Mouse (Mus musculus): ENCODE data around the gene Sh3pxd2a.

The Sh3pxd2a gene

DNA sequence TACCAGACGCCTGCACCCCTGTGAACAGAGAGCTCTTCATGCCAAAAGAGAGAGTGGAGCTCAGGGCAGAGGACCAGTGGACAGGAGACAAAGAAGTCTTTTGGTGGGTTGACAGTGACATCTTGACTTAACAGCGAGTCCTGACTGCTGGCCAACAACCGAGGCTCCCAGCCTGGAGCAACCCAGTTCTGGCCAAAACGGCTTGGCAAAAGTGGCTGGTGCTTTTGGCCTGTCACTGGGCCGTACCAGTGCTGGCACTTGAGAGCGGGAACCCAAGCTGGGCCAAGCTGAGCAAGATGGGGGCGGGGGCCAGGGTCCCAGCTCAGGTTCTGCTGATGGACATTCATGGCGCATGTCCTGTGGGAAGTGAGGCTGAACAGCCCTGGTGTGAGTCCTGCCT lies 97.6 kb downstream of the Sh3pxd2a start:
- peak; percentile 83 for DNase-seq

DNA sequence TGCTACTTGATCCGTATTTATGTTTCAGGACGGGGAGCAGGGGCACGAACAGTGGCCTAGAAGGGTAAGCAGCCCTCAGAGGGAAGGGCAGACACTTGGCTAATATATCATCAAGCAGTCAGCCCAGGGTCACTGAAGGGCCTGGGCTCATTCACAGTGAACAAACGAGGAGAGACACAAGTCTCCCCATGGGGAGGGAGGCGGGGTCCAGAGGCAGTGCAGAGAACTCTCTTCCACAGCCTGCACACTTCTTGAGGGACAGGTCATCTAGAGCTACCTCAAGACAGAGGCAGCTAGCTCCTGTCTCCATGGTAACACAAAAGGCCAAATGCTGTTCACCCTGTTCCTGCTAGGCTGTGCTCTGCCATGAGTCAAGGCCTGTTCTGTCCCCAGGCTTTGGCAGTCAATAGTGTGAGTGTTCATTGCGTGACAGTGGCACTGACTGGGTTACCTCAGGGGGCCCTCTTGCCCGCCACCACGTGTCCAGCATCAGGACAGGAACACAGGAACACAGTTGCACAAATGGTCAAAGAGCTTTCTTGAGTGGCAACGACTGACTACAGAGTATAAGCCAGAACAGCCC lies 101.0 kb downstream of the Sh3pxd2a start:
- DNase-seq, result no peak

DNA sequence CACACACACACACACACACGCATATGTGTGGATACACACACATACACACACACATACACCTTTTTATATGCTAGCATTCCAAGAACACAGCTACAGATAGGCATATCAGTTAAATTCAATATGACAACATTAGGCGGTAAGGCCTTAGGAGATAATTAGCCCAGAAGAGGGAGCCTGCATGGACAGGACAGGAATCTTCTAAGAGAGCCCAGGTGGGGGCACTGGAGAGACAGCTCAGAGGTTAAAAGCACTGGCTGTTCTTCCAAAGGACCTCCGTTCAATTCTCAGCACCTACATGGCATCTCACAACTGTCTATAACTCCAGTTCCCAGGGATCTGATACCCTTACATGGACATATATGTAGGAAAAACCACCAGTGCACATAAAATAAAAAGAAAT lies 103.3 kb downstream of the Sh3pxd2a start:
- DNase-seq, result no peak

DNA sequence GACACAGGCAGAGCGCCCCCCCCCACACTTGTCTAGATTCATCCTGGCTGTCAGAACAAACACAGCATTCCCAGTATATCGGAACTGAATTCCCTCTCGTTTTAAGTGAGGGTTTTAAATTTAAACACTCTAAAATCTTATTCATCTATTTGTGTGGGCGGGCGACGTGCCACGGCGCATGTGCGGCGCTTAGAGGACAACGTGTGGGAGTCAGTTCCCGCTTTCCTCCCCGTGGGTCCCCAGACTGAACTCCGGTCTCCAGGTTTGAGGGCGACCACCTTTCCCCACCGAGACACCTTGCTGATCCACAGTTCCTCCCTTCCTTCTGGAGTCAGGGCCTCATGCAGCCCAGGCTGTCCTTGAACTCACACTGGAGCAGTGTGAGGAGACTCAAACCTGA lies 104.2 kb downstream of the Sh3pxd2a start:
- DNase-seq, result no peak

DNA sequence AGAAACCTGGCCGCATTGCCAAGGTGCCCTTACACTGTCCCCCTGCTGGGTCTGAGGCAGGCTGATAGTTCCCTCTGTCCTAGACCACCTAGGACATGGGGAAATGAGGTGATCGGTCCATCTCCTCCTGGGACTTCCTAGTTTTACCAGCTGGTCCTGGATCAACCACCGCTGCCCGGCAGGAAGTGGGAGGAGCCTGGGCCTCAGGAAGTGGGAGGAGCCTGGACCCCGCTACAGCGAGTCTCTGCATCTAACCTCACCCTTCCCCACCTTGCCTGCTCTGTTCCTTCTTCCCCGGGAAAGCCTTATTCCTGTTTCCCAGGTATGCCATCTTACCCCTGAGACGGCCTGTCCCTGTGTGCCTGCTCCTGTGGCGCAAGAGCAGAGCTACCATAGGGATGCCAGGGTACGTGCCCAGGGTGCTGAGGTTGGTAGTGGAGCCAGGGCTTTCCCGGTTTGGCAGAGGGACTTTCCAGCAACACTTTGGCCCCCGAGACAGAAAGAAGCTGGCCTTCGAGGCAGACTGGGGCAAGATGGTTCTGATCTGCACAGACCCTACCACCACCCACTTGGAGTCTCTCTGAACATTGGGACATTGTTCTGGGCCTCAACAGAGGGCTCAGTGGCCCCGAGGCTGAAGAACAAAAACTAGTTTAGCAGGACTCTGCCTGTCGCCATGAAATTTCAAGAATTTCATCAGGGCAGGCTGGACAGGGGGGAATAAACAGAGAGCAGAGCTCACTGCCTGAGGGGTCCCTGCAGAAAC lies 104.9 kb downstream of the Sh3pxd2a start:
- DNase-seq, result no peak

DNA sequence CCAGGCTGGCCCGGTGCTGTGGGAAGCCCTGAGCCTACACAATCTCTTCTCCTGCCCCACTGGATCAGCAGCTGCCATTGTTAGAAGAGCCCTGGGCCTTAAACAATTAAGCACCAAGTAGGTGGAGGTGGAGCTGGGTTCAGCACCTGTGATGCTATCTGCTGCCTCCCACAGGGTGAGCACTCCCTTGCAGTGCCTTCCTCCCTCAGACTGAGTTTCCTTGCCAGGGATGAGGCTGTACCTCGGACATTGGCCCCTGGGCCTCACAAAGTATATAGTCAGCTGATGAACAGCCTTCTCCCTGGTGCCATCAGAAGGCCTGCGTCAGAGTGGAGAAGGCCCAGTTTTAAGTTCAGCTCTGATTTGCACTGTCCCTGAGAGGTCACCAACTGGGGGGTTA lies 106.9 kb downstream of the Sh3pxd2a start:
- no peak for DNase-seq

DNA sequence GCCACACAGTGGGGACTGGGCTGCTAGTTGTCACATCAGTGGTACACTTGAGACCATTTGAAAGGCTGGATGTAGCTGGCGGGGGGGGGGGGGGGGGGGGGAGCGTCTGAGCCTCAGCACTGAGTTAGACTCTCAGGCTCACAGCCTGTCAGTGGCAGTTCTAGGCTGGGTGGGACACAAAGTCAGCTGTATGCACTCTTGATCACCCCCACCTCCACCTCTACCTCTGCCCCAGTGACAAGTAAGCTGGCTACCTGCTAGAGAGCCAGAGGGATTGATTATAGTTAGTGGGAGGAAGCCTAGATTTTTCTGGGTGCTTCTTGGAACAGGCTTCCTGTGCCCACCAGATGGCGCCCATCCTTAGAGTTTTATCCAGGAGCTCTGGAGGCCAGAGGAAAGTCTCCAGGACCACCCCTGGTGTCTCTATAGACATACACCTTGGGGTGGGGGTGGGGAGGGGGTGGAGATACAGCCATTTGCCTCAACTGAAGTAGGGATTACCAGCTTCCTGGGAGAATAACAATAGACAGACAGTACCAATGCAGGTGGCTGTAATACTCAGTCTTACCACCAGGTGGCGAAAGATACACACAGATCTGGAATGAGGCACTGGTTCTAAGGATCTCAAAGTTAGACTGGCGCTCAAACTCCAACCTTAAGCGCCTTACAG lies 107.9 kb downstream of the Sh3pxd2a start:
- peak; percentile 71 for DNase-seq

DNA sequence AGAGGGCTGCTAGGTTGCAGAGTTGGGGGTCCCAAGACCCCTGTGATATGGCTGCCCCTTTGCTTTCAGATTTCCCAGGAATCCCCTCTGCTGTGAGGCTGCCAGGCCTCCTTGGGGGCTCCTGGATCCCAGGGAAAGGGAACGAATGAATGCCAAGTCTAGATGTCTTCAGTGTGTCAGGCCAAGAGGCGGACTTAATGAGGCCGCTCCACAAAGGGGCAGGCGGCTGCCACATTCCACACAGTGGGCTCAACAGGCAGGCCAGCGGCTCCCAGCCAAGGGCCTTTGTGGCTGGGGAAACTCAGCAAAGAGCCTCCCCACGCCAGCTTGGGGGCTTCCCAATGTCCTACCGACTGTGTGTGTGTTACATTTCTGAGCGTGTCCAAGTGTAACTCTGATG lies 109.7 kb downstream of the Sh3pxd2a start:
- no peak for DNase-seq

DNA sequence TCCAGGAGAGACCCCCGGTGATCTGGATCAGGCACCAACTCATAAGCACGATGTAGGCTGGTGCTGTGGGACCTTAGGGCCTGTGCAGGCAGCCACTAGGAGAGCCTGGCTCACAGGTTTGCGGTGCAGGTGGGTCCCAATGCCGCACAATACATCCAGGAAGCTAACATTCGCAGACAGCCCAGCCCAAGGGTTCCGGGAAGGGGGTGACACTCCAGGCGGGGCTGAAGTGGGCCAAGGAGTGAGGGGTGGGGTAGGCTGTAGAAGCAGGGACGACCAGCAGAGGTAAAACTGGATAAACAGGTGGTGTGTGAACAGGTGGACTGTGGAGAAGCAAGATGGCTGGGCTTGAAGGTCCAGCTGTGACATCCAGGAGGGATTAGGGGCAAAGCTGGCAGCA lies 115.2 kb downstream of the Sh3pxd2a start:
- DNase-seq, result no peak

DNA sequence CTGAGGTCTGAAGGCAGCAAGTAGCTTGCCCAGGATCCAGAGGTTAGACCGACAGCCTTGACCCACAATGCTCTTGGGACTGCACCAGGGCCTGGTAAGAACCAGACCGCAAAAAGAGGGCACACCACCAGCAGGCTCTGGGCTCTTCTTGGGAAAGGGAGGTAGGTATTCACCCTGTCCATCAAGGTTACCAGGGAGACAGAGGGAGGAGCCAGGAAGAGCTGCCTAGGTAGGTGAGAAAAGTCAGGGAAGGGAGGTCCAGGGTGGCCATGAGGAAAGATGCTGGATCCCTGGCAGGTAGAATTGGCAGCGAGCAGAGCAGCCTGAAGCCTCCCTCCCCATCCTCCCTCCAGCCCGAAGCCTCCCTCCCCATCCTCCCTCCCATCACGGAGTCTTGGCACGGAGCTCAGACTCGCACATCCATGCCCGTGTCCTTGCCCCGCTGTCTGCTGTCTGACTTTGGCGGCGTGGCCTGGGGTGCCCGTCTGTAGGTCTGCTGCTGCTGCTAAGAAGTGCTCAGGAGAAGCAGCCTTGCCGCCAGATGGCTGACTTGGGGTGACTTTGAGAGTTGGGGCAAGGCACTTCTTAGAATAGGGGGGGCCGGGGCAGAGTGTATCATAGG lies 115.7 kb downstream of the Sh3pxd2a start:
- no peak for DNase-seq

DNA sequence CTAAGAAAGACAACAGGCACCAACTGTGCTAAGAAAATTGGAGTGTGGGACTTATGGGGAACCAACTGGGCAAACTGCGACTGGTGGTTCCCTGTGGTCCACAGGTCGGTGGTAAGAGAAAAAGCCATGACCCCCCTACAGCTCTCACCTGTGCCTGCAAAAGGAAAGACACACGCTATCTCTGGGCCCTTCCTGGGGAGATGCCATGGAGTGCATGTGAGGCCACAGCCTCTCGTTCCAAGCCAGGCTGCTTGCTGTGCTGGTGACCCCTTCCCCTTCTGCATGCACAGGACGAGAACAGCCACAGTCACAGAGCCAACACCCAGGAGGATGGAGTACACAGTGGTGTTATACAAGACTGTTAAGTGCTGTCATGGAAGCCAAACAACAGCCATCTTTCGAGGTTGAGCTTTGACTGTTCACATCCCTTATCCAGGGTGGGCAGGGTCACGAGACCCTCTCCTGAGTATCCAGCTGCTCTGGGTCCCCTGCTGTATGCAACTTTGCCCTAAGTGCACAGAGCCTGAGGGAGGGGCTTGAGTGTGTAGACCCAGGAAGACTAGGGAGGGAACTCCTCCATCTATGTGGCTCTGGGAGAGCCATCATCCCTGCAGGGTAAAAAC lies 117.1 kb downstream of the Sh3pxd2a start:
- no peak for DNase-seq

DNA sequence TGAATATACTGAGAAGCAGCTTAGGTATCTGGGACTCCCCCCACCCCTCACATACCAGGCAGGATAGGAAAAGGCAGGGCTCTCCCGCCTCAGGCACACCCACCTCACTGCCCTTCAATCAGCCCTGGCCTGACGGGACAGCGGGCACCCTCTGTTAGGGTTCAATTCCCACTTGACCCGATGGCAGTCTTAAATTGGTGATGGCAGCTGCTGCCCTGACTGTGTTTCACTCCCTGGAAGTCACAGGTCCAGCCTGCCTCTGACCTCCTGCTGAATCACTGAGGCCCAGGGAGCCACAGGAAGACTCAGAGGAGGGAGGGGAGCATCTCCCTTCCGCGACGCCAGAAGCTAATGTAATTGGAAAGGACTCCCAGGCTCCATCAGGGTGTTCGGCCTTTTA lies 117.6 kb downstream of the Sh3pxd2a start:
- DNase-seq, result no peak

DNA sequence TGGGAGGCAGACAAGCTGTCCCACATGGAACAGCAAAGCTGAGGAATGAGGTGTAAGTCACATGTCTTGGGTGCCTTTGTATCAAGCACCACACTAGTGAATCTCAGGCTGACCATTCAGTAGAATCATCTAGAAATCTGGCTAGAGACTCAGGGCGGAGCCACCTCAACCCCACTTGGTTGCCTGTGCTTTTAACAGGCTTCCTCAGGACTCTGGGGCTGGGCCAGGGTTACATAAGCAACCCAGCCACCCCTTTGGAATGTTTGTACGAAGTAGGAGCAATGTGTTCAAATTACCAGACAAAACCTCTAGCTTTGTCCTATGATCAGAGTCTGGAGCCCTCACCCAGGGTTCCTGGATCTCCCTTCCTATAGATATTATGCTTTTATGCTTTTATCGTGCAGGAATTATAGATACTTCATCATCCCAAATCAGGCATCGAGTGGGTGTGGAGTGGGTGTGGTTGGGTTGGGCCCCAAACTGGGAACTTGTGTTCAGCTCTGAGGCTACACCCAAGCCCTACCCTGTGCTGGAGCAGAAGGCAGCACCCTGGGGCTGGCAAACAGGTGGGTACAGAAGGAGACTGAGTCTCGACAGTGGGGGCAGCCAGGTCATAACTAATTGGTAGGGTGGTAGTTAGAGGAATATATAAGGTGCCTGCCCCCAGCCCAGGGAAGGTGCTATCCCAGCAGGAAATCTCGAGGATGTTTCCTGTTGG lies 118.2 kb downstream of the Sh3pxd2a start:
- no peak for DNase-seq

DNA sequence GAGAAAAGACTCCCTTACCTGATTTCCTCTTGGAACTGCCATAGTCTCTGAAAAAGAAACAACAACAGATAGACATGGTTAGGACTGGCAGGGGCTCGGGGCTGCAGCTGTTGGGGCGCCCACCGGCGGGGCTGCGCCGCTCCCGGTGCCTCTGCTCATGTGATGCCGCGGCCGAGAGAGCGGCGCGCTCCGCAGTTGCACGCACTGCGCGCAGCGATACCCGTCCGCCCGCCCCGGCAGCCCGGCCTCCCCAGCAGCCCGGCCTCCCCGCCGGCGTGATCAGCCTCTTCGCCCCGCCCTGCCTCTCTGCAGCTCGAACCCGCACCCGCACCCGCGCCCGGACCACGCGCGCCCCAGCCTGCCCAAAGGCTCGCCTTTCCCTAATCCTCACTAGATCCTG lies 120.8 kb downstream of the Sh3pxd2a start:
- DNase-seq, result no peak

DNA sequence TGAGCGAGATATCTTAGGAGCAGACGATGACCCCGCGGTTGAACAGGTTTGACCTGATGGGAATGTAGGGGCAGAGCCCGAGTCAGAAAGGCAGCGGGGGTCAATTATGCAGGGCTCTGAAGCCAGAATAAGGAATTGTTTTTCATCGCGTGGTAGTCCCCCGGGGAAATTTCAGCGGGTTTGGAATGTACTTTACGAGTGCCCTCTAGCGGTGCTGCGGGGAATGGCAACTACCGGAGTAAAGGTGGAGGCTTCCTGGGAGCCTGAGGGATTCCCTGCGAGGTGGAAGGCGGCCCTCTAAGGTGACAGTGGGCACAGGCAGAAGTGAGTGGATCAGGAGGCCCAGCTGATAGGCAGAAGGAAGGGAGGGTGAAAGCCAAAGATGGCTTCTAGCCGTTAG lies 125.0 kb downstream of the Sh3pxd2a start:
- DNase-seq, result peak; percentile 80

DNA sequence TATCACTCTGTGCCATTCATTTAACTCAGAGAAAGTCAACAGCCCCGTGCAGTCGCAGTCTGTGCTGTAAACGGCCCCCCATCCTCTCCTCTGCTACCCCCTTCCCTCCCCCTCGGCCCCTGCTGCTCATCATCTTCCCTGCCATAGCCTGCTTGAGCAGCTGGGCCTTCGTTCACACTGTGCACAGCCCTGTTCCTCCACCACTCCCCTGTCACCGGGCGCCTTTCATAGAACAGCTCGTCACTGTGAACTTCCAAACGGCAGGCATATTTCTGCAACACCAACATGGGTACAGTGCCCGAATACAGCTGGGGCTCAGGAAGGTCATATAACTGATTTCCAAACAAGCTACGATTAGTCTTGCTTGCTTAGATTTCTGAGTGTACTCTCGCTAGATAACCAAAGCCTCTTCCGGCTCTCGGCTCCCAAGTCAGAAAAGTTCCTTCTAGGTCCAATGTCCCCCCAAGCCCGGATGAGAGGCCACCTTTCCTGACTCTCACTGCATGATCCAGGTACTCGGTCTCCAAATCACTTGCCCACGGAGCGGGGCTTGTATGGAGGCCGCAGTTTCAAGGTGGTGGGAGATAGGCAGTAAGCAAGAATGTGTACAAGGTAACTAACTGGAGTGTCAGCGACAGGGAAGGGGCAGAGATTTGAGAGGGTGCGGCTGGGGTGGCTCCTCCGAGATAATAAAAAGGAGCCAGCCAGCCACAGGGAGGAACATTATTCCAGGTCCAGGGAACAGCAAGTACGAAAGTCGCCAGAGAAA lies 125.6 kb downstream of the Sh3pxd2a start:
- DNase-seq, result no peak

DNA sequence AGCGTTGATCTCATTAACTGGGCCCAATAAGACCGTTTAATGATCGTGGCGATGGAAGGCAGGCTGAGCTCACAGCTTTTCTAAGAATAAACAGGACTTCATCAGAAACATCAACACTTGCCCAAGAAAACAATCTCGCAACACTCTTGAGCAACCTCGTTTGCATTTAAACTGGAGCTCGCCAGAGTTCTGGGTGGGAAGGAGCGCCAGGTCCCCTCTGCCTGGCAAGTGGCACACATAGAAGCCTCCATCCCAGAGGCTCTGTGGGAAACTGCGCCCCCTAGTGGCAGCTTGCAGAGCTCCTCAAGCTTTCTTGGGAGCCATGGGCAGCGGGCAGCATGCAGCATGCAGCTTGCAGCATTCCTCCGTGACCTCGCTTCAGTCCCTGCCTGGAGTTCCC lies 126.5 kb downstream of the Sh3pxd2a start:
- DNase-seq, result peak; percentile 86

DNA sequence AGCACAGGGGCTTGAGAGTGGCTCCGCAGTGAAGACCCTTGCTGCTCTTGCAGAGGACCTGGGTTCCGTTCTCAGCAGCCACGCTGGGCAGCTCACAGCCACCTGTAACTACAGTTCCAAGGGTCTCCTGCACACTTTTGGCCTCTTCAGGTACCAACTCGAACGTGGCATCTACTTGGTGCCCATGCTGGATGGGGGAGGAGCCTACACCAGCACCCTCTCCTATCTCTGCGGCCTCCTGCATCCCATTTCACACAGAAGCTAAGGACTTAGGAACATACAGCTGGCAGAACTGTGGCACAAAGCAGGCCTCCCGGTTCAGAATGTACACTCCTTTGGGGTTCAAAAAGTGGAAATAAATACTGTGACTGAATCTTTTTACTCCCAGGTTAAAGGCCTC lies 127.0 kb downstream of the Sh3pxd2a start:
- no peak for DNase-seq

DNA sequence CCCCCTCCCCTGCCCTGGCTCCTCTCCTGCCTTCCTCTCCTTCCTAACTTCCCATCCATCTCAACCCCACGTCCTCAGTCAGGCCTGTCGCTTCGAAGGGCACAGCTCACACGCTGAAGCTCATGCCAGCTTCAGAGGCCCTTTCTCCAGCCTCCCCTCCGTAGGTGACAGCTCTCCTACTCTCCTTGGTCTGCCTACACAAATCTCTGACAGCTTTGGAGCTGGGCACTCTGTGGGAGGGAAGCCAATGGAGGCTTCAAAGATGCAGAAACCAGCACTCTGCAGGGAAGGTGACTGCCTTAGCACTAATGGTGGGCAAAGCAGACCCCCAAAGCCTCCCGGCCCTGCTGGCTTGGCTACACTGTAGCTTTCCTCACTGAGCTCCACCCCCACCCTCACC lies 128.9 kb downstream of the Sh3pxd2a start:
- no peak for DNase-seq

DNA sequence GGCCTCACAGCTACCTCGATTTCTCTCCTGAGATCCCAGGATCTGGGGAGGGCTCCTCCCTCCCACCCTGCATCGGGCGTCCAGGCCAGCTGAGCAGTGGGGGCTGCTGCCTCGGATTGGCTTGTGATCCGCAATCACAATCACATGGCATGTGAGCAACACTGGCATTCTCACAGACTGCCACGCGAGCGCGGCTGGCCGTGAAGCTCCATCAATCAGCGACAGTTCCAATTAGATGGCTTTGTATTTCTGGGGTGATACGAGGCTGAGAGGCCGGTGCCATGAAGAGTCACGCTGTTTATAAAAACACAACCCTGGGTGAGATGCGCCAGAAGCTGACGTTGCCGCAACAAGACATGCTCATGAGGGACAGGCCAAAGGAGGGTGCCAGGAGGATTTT lies 129.5 kb downstream of the Sh3pxd2a start:
- DNase-seq, result no peak

DNA sequence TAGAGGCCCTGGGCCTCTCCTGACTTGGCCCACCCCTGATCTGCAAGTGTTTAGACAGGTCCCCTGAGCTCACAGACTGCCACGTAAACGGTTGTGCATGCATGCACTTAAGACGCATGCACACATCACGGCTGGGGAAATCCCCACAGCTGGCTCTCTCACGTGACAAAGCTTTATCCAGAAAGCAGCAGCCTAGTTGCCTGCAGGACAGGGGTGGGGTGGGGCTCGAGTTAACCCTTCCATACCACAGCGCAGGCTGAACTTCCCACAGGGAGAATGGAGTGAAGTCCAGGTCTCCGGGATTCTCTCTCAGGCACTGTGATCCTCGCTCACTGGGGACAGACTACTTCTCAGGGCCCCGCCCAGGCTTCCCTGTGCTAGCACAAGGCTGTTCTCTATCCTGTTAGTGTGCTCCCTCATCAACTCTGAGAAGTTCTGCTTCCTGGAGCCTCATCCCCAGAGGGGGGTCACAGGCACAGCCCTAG lies 133.4 kb downstream of the Sh3pxd2a start:
- no peak for DNase-seq

DNA sequence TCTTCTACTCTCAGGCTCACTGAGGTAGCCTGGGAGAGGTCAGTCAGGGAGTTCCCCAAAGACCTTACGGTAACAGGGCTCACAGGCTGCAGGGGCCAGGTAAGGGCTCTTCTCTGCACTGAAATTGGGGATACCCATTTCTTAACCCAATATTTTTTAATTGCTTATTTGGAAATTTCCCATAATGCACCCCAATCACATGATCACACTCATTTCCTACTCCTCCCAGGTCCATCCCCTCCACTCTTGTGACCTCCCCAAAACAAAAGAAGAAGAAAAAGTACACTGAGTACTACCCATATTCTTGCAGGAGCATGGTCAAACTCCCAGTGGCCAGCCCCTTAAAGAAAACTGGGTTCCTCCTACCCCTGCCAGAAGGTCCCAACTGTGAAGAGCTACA lies 135.1 kb downstream of the Sh3pxd2a start:
- DNase-seq, result no peak
